Mouse (Mus musculus): ENCODE measurements around the gene Vnn1. TPM values are rescaled to one million over a fixed set of nuclear protein-coding genes. Genes with fewer than 3 reads are reported as not detected.

Vnn1 gene
- total RNA-seq (2021), result under 1 TPM; 0.23 to 0.32 TPM
- long read RNA-seq, experiment 1, partial matches to known transcripts, result 0 of 1 reads
- long read RNA-seq, experiment 1, other reads (novel, unspliced or antisense), result 0 of 1 reads
- long read RNA-seq, experiment 2, result 0 reads

DNA sequence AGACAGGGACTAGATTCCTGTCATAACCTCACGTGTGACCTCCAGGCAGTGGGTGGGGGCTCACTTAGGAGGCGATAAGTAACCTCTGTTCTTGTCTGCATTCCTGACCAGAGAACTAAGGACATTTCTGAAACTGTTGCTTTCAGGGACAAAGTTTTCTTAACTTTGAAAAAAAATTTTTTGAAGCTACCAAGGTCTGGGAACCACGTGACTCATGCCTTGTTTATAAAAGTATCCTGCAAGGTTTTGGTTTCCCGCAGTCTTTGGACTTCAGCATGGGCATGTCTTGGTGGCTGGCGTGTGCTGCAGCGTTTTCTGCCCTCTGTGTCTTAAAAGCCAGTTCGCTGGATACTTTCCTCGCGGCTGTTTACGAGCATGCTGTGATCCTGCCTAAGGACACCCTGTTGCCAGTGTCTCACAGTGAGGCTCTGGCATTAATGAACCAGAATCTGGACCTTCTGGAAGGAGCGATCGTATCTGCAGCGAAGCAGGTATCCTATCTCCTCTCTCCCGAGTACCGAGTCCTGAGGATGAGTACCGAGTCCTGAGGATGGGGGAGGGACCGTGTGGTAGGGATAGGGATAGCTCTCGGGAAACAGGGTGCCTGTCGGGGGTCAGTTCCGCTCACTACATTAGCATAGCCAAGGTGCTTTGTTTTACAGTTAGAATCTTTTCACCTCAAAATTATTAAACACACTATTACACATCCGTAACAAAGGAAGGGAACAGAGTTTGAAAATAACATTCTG lies at the start of gene Vnn1:
TSS of gene Vnn1 (plus strand) at position 88 of the 749 bp plus-strand sequence.
- no peak for DNase-seq

DNA sequence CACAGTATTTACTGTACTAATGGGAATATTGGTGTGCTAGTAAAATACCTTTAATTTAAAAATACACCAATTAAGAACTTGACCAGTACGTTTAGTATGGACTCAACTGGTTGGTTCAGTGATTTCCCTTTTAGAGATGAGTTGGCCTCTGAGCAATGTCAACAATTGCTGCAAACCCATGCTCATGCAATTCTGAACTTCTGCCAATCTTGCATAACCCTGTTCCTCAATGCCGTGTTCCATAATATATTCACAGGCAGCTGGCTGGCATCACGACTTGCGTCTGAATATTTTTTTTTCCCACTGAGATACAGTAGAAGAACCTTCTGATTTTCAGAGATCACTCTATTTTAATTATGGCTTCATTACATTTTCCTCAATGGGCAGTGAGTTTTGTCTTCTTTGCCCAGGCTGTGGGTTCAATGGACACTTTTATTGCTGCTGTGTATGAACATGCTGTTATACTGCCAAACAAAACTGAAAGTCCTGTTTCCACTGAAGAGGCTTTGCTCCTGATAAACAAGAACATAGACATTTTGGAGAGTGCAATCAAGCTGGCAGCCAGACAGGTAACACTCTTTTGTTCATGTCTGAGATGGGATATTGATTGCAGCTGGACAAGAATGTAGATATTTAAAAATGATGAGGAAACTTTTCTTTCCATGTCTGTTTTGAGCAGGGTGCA lies 43.1 kb upstream of the Vnn1 start, which contains the start of gene Vnn3:
TSS of gene Vnn3 (plus strand) at position 235 of the 685 bp plus-strand sequence.
- no peak for DNase-seq

DNA sequence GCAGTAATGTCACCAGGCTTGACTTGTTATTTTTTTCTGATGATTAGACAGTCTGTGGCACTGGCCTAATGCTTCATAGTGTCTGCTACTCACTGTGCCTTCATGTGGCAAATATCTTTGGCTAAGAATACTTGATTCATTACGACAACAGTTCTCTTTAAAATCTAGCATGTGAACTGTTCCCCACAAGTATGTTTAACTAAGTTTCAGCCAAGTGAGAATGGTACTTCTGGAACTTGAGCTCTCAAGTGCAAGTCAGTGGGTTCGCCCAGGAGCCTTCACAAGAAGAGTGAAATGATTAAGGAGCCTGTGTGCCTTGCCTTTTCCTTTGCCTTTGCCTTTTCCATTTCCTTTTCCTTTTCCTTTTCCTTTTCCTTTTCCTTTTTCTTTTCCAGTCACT lies 42.4 kb upstream of the Vnn1 start:
- no peak for DNase-seq

DNA sequence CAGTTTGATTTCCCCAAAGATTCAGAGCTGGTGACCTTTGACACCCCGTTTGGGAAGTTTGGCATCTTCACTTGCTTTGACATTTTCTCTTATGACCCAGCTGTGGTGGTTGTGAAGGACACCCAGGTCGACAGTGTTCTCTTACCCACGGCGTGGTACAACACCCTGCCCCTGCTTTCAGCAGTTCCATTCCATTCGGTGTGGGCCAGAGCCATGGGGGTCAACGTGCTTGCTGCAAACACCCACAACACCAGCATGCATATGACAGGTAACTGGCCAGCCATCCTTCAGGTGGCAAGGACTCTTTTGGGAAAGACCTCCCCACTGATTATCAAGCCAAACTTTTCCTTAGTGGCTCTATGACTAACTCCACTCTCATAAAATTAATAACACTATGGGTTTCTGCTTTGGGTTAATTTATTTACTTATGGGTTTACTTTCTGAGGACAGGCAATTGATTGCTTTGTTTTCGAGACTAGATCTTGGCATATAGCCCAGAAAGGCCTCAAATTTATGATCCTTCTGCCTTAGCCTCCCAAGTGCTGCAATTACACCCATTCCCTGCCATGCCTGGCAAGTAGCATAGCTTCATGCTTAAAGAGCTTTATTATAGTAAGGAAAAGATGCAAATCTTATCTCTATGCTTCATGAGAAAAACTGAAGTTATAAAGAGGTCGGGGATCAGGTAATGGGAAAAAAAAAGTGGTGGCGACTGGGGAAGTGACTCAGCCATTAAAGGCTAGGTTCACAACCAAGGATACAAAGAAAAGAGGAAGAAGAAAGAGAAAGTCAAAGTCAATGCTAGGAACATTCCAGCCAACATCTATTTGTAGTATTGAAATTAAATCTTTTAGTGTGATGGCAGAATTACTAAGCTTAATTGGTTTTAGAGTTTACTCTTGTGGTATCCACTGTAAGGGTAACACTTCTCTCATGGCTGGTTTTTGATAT lies 29.9 kb upstream of the Vnn1 start:
- DNase-seq, result no peak

DNA sequence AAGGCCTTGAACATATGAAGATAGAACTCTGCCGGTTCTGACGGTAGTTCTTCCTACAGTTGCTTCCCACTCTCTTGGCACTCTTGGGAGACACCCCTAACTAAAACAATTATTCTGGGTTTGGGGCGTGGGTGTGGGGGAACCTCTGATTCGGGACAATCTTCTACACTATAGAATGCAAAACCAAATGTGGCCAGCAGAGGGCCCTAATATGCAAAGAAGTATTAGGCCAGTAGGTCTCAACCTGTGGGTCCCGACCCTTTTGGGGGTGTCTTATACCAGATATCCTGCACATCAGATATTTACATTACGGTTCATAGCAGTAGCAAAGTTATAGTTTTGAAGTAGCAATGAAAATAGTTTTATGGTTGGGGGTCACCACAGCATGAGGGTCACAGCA lies 13.8 kb upstream of the Vnn1 start:
- peak; percentile 15 for DNase-seq

DNA sequence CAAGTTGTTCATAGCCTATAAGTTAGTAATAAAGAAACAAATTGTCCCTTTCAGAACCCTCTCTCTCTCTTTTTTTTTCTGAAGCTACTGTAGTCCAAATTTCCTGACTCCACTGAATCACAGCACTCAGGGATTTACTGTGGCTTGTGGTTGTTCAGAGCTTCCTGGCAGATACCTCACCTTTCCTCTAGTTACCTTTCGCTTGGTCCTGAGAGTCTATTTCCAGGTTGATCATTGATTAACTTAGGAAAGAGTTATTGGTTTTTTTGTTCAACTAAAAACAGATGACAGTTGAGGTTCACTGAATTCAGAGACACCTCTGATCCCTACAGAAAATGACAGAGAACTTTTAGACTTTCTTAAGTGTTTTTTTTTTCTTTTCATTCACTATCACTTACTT lies 9.6 kb upstream of the Vnn1 start:
- no peak for DNase-seq

DNA sequence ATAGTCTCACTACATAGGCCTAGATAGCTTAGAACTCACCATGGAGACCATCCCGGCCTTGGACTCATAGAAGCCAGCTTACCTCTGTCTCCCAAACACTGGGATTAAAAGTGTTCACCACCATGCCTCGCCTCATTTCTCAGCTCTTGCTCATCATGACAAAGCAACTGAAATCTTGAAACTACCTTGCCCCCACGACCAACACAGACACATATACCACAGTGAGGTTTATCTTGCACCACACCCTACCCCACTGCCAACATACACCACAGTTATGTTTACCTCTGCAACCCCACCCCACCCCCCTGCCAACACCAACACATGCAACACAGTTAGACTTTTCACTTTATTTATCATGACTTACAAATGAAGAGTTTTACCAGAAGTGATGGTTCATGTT lies 8.4 kb upstream of the Vnn1 start:
- DNase-seq, result no peak

DNA sequence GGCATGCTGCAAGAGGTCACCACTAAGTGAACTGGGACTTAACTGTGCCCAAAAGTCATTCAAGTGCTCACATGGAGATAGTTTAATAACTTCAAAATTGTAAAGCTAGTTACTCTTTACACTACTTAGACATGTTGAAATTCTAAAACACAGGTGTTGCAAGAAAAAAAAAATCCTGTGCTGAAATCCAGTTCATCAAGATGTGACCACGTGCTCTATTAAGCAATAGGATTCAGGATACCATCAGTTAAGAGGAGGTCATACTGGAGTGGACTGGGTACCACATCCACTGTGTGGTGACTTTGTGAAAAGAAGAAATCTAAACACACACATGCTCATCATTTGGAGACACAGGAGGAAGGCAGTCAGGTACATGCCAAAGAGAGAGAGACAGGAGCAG lies 1.5 kb upstream of the Vnn1 start:
- no peak for DNase-seq

DNA sequence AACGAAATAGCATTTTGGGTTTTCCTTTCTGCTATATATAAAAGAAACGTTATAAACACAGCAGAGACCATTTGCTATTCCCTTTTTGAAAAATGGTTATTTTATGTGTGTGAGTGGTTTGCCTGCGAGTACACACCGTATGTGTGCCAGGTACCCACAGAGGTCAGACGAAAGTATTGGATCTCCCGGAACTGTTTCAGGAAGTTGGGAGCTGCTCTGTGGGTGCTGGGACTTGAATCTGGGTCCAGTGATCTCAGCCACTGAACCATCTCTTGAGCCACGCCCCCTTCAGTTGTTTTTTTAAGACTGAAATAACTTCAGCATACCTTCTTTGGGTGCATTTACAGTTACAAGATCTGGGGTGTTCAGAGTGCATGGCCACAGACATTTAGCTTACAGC lies 888 bp downstream of the Vnn1 start:
- DNase-seq, result no peak

DNA sequence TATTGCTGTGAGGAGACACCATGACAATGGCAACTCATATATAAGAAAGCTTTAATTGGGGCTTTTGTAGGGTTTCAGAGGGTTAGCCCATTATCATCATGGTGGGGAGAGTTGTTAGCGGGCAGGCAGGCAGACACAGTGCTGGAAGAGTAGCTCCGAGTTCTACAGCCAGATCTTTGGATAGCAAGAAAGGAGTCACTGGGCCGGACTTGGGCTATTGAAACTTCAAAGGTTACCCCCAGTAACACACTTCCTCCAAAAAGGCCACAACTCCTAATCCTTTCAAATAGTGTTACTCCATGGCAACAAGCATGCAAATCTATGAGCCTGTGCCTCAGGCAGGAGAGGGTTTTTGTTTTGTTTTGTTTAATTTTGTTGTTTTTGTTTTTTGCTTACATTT lies 6.6 kb downstream of the Vnn1 start:
- DNase-seq, result no peak

DNA sequence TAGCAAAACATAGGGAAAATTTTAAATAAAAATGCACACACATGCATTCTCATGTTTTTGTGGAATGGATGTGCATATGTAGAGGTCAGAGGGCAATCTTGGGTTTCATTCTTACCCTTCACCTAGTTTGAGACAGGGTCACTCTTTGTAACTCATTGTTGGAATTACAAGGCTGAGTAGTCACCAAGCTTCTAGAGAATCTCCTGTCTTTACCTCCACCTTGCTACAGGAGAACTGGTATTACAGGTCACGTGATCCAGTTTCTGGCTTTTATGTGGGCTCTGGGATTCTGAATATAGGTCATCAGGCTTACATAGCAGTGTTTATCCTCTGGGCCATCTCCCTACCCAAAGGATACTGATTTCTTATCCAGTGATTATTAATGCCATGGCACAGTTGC lies 11.2 kb downstream of the Vnn1 start:
- DNase-seq, result no peak

DNA sequence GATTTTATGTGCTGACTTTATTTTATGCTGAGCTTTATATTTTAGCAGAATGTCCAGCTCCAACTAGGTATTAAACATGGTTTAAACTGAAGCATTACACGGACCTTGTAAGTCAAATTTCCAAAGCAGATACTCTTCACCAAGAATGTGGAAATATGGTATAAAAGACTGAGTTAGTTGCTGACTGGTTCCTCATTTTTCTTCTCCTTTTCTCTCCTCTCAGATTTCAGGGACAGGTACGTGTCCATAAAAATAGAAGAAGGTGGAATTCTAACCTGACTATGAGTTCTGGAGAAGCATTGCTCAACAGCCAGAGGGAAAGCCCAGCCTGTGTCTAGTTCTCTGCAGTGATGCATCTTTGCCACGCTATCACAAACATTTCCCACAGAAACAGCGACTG lies 25.6 kb downstream of the Vnn1 start, which contains the start of gene Taar1:
TSS of gene Taar1 (plus strand) at position 301 of the 400 bp plus-strand sequence.
- DNase-seq, result no peak

DNA sequence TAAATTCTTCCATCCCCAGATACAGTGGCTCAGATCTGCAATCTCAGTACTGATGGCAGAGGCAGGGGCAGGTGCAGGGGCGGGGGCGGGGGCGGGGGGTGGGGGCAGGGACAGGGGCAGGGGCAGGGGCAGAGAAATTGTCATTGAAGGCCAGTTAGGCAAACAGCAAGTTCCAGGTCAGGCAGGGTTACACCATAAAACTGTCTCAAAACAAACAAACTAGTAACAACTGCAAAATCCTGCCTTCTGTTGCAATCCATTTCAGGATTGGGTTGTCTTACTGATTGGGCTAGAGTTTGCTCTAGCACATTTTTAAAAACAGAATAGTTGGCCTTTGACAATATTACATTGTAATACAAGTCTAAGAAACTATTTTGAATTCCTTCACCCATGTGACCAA lies 28.0 kb downstream of the Vnn1 start:
- DNase-seq, result no peak

DNA sequence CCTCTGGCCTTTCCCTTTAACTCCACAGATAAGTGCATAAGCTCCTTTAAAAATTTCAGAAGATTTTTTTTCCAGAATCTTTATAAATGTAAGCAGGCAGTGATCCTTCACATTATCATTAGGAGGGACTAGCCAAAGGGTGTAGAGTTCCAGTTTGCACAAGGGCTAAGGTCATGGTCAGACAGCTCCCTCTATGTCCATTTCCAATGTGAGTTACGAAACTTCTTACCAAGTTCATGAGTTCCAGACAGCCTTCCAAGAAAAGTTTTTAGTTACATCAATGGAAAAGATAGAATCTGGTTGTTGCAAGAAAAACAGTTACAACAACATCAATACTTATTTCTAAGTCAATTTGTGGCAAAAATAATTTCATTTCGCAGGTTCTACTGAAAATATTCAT lies 29.5 kb downstream of the Vnn1 start:
- DNase-seq, result no peak

DNA sequence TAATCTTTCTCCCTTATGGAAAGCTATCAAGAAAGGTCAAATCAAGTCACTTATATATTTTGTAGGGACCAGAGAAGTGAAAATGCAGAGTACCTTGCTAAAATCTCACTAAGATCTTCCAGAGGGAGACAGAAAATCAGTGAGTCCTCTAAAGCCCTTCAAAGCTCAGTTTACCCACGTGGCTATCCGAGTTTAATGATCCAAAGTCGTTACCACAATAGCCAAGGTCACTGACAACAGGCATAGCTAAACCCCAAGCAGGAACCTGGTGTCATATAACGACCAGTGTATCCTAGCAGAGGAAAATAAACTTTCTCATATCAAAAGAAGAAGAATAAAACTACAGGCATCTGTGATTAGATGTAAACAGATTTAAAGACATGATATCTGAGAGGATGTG lies 43.1 kb downstream of the Vnn1 start:
- DNase-seq, result no peak

DNA sequence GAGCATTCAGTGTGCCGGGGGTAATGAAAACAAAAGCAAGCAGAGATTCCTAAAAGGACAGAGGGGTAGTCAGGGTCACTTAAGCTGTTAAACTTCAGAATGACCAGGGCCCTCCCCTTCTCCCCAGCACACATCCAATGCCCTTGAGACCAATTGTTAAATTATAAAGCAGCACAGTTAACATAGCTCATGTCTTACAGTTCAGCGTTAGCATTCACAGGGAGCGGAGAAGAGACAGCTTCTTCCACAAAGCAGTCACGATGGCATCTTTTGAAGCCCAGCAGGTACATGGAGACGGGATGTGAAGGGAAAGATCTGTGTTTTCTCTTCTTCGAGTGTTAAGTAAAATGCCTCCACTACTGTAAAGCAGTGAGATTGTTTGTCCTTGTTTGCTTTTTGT lies 43.8 kb downstream of the Vnn1 start, which contains the start of gene Taar2:
TSS of gene Taar2 (plus strand) at position 261 of the 400 bp plus-strand sequence.
- no peak for DNase-seq

DNA sequence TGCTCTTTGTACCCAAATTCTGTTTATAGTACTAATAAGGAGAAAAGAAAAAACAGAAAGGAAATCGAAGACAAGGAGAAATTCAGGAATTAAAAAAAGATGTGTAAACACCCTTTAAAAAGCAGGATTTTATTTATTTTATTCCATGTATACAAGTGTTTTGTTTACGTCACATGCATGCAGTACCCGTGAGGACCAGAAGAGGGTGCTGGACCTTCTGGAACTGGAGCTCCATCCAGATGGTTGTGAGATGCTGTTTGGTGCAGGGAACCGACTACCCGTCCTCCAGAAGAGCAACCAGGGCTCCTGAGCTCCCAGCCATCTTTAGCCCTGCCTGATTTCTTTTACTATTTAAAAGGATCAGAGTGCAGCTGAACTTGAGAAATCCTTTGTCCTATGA lies 48.0 kb downstream of the Vnn1 start:
- no peak for DNase-seq

DNA sequence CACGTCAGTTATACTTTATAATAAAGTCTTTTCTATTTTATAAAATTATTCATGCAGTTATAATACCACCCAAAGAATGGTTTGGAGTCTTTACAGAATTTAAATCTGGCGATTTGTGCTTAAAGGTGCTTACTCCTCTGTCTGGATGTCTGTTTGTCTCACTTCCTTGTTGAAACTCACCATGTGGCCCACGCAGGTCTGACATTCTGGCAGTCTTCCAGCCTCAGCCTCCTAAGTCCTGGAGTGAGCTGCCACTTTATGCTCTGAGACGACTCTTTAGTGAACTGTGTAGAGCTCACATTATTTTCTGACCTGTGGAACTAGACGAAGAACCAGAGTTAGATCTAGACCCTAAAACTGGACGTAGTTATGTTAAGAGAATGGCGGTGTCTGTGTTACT lies 53.5 kb downstream of the Vnn1 start:
- DNase-seq, result no peak

DNA sequence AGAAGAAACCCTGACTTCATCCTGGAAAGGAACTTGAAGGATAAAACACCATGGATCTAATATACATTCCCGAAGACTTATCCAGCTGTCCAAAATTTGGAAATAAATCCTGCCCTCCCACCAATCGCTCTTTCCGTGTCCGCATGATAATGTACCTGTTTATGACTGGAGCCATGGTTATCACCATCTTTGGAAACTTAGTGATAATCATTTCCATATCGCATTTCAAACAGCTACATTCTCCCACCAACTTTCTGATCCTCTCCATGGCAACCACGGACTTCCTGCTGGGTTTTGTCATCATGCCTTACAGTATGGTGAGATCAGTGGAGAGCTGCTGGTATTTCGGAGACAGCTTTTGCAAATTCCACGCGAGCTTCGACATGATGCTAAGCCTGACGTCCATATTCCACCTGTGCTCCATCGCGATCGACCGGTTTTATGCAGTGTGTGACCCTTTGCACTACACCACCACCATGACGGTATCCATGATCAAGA lies 55.1 kb downstream of the Vnn1 start, which contains the start of gene Taar3:
TSS of gene Taar3 (plus strand) at position 51 of the 498 bp plus-strand sequence.
- DNase-seq, result no peak

DNA sequence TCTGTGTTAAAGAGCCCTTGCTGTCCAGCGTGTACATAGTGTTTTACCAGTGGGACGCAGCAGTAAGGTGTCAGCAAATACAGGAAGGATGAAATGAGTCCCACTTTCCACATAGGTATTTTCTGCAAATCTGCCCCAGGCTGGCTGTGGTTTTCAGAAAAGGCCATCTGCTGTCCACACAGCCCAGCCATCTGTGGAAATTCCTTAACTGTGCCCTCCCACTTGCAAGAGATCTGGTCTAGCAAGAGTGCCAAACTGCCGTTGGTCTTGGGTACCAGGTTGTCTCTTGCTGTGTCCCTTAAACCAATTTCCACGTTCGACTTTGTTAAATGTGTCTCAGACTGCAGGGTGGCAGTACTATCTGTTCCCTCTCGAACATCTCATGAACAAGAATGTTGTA lies 57.2 kb downstream of the Vnn1 start:
- DNase-seq, result no peak
